Comparison of ENCODE assay signal across 8 mouse cellular contexts in the genomic region with DNA sequence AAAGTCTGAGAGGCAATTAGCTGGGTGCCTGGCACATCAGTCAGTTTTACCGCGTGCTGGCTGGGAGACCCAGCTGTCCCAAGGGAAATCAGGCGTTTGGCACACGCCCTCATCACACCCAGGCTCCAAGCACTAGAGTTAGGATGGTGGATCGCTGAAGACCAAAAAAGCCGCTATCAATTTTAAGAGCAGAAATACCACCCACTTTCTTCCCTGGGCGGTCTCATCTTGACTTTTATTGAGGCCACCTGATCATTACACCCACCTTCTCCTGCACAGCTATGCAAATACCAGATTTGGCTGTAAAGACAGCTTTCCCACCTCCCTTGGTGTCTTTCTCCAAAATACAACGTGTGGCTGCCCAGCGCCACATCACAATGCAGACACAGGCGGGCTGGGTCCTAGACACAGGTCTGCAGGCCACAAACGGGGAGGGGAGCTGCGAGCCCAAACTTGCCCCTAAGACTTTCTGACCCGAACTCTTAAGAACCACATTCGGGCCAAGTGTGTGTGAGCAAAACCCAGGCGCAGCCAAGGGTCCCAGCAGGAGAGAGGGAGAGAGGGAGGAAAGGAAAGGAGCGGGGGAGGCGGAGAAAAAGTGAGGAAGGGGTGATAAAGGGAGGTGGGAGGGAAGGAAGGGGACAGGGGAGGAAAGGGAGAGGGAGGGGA. TPM values are rescaled to one million over a fixed set of nuclear protein-coding genes. Genes with fewer than 3 reads are reported as not detected.
A peak's percentile ranks its signal among the peaks of the same experiment; 100 is the strongest.
DNase-seq lines count a peak whose midpoint lies in the region; ATAC-seq and TF ChIP-seq lines count a peak whose summit lies in the region.

No protein-coding gene starts in this region.

- H3K27ac ChIP-seq in lung, postnatal 0 days (ENCODE audit: low read length), result no peak overlapping the region
- no peak overlapping the region for H3K27ac ChIP-seq in hindbrain, embryonic 11.5 days (ENCODE audit: low read depth, low read length)
- H3K27ac ChIP-seq in midbrain, embryonic 14.5 days (replicated peaks; ENCODE audit: low read depth, low read length), result no peak overlapping the region

- peak overlapping the region; percentile 64 for H3K4me3 ChIP-seq in erythroblast, embryonic 14.5 days (replicated peaks)
- no peak overlapping the region for H3K4me3 ChIP-seq in lung, postnatal 0 days (ENCODE audit: low read depth, low read length)
- H3K4me3 ChIP-seq in hindbrain, embryonic 11.5 days (ENCODE audit: low read depth, low read length), result peak overlapping the region; percentile 43
- H3K4me3 ChIP-seq in midbrain, embryonic 14.5 days (replicated peaks; ENCODE audit: low read depth, low read length), result peak overlapping the region; percentile 47

- H3K9me3 ChIP-seq in erythroblast, embryonic 14.5 days (ENCODE audit: control insufficient read depth, low read length), result no peaks in the 10 kb centered on the region
- no peaks in the 10 kb centered on the region for H3K9me3 ChIP-seq in lung, postnatal 0 days (ENCODE audit: low read length)
- H3K9me3 ChIP-seq in hindbrain, embryonic 11.5 days (ENCODE audit: control insufficient read depth, low read length), result no peaks in the 10 kb centered on the region
- H3K9me3 ChIP-seq in midbrain, embryonic 14.5 days (ENCODE audit: control insufficient read depth, low read length), result no peaks in the 10 kb centered on the region

- no peaks in the 10 kb centered on the region for H3K36me3 ChIP-seq in erythroblast, embryonic 14.5 days (ENCODE audit: control insufficient read depth)
- no peaks in the 10 kb centered on the region for H3K36me3 ChIP-seq in lung, postnatal 0 days (ENCODE audit: insufficient read depth, low read length)
- H3K36me3 ChIP-seq in hindbrain, embryonic 11.5 days (ENCODE audit: control insufficient read depth, insufficient read depth, low read length), result no peaks in the 10 kb centered on the region
- H3K36me3 ChIP-seq in midbrain, embryonic 14.5 days (ENCODE audit: control insufficient read depth, insufficient read depth, low read length), result no peaks in the 10 kb centered on the region

- H3K27me3 ChIP-seq in erythroblast, embryonic 14.5 days (ENCODE audit: control insufficient read depth), result peaks cover 5% of the 10 kb centered on the region
- no peaks in the 10 kb centered on the region for H3K27me3 ChIP-seq in lung, postnatal 0 days (replicated peaks; ENCODE audit: insufficient read depth, low read length)
- no peaks in the 10 kb centered on the region; the same call in 1 of the 2 replicates for H3K27me3 ChIP-seq in hindbrain, embryonic 11.5 days (ENCODE audit: control insufficient read depth, insufficient read depth, low read length)
- no peaks in the 10 kb centered on the region; the same call in 1 of the 2 replicates for H3K27me3 ChIP-seq in midbrain, embryonic 14.5 days (ENCODE audit: control insufficient read depth, insufficient read depth, low read length)

- 34% methylated on average over 17 of the region's 17 CpGs for WGBS in lung, postnatal 0 days
- 12% methylated on average over 17 of the region's 17 CpGs for WGBS in hindbrain, embryonic 11.5 days
- 16% methylated on average over 17 of the region's 17 CpGs for WGBS in midbrain, embryonic 14.5 days

- ATAC-seq in erythroblast, adult 5-6 weeks (replicated peaks; ENCODE audit: low FRiP score, poor library complexity, severe bottlenecking), result no peak
- ATAC-seq in lung, postnatal 0 days, result no peak
- ATAC-seq in hindbrain, embryonic 11.5 days (ENCODE audit: low FRiP score), result no peak
- ATAC-seq in midbrain, embryonic 14.5 days (ENCODE audit: low FRiP score, low TSS enrichment), result no peak
- ATAC-seq in megakaryocyte progenitor cell, adult 5-6 weeks (replicated peaks; ENCODE audit: poor library complexity), result no peak

- peaks cover 18% of the 10 kb centered on the region for H3K4me1 ChIP-seq in erythroblast, embryonic 14.5 days (ENCODE audit: control insufficient read depth)
- H3K4me1 ChIP-seq in lung, postnatal 0 days (ENCODE audit: insufficient read depth, low read depth, low read length), result no peaks in the 10 kb centered on the region
- peaks cover 5% of the 10 kb centered on the region; the same call in 1 of the 2 replicates for H3K4me1 ChIP-seq in hindbrain, embryonic 11.5 days (replicated peaks; ENCODE audit: control insufficient read depth, insufficient read depth, low read length)
- H3K4me1 ChIP-seq in midbrain, embryonic 14.5 days (ENCODE audit: control insufficient read depth, insufficient read depth, low read length), result peaks cover 5% of the 10 kb centered on the region; the same call in 1 of the 2 replicates

- TF ChIP-seq EP300 in lung, postnatal 0 days (IDR thresholded peaks at IDR 0.05), result no peak

- H3K9ac ChIP-seq in lung, postnatal 0 days (replicated peaks; ENCODE audit: low read depth), result no peak overlapping the region
- H3K9ac ChIP-seq in hindbrain, embryonic 11.5 days (ENCODE audit: low read depth, low read length), result no peak overlapping the region; the same call in 1 of the 2 replicates
- H3K9ac ChIP-seq in midbrain, embryonic 14.5 days (replicated peaks; ENCODE audit: low read length), result peak overlapping the region; percentile 56; the same call in 1 of the 2 replicates

- DNase-seq in lung, postnatal 0 days (ENCODE audit: low spot score), result no peak
- DNase-seq in lung, postnatal 4 days, result no peak
- peak; percentile 34 for DNase-seq in hindbrain, embryonic 11.5 days (ENCODE audit: low spot score)
- DNase-seq in midbrain, embryonic 14.5 days, result peak; percentile 21
- no peak for DNase-seq in urinary bladder, adult 2 months (ENCODE audit: low spot score)

- peak overlapping the region; percentile 93 for H3K4me2 ChIP-seq in lung, postnatal 0 days (replicated peaks; ENCODE audit: low read depth, low read length)
- H3K4me2 ChIP-seq in hindbrain, embryonic 11.5 days (replicated peaks; ENCODE audit: low read depth, low read length), result peak overlapping the region; percentile 93
- H3K4me2 ChIP-seq in midbrain, embryonic 14.5 days (ENCODE audit: low read length), result peak overlapping the region; percentile 90

- no peak for TF ChIP-seq CTCF in lung, postnatal 0 days (IDR thresholded peaks at IDR 0.05)

RNA-seq across cellular contexts. Expression of gene Gm42791, which starts 19.8 kb away (rescaled TPM):
- polyA plus RNA-seq in erythroblast, embryonic 14.5 days (2012), result 0.36 and 0.93 TPM in 2 replicates
- 1.9 TPM in 1 of 2 replicates, not detected in the other for total RNA-seq in erythroblast, adult 5-6 weeks (2015; ENCODE audit: low replicate concordance)
- 14.2 TPM in 1 of 2 replicates, not detected in the other for total RNA-seq in erythroblast, adult 5-6 weeks (2017; ENCODE audit: low replicate concordance)
- polyA plus RNA-seq in lung, postnatal 0 days (2015; fragmentation: Nextera tagmentation; extraction: Ambion mirVana), result 0.78 and 1.2 TPM in 2 replicates
- polyA plus RNA-seq in hindbrain, embryonic 11.5 days (2014; fragmentation: Nextera tagmentation; extraction: Ambion mirVana), result not detected in 2 replicates
- not detected in 2 replicates for polyA plus RNA-seq in midbrain, embryonic 14.5 days (2014; fragmentation: Nextera tagmentation; extraction: Ambion mirVana)
- not detected in 2 replicates for polyA plus RNA-seq in urinary bladder, adult 2 months (2012; rRNA removed)
- not detected in 2 replicates for total RNA-seq in megakaryocyte progenitor cell, adult 5-6 weeks (2015)
- total RNA-seq in megakaryocyte progenitor cell, adult 5-6 weeks (2017), result not detected in 2 replicates

Comparison
In these comparisons a context has a peak if more than half of its experiments do, and no peak if none do; other contexts are left out.
1. DNase-seq: peak in hindbrain, embryonic 11.5 days (single experiment) and midbrain, embryonic 14.5 days (single experiment); none in lung, postnatal 0 days (single experiment), lung, postnatal 4 days (0 of 2) and urinary bladder, adult 2 months (single experiment).
2. Peak in every context shown above with its lines, with median percentiles within 50 percentile points of each other: H3K4me2 ChIP-seq.